Mouse (Mus musculus) midbrain, embryonic 14.5 days (tissue): ENCODE measurements around the gene Eif2ak1. TPM values are rescaled to one million over a fixed set of nuclear protein-coding genes. Genes with fewer than 3 reads are reported as not detected.
A peak's percentile ranks its signal among the peaks of the same experiment; 100 is the strongest.

Experiments
- ATAC-seq: fragments of 200-750 bp; cut with Nextera tagmentation; 2 replicates; pipeline ENCODE4 v1.8.0; 2017; ENCODE audit warnings: moderate number of reproducible peaks, moderate library complexity; ENCODE audit not compliant: low FRiP score, low TSS enrichment
- DNase-seq: peaks from one replicate; pipeline ENCODE4 v3.0.0-alpha.2; 2015
- H3K27ac ChIP-seq: fragments of 300-500 bp; sonication (generic); replicated peaks from 2 replicates; pipeline ENCODE4 v1.5.1; 2014; ENCODE audit warnings: mild to moderate bottlenecking, low read depth, low read length, moderate library complexity
- H3K27me3 ChIP-seq: fragments of 300-500 bp; sonication (generic); 2 replicates; pipeline ENCODE4 v1.6.1; 2014; ENCODE audit warnings: low read length, control low read depth, mixed read lengths; ENCODE audit not compliant: control insufficient read depth, insufficient read depth
- H3K36me3 ChIP-seq: fragments of 300-500 bp; sonication (generic); 2 replicates; pipeline ENCODE4 v1.6.1; 2014; ENCODE audit warnings: low read length, control low read depth; ENCODE audit not compliant: control insufficient read depth, insufficient read depth
- H3K4me1 ChIP-seq: fragments of 300-500 bp; sonication (generic); 2 replicates; pipeline ENCODE4 v1.6.1; 2014; ENCODE audit warnings: mild to moderate bottlenecking, antibody characterized with exemption, low read length, control low read depth; ENCODE audit not compliant: control insufficient read depth, insufficient read depth
- H3K4me2 ChIP-seq: fragments of 300-500 bp; sonication (generic); 2 replicates; pipeline ENCODE4 v1.6.1; 2014; ENCODE audit warnings: mild to moderate bottlenecking, low read length, moderate library complexity
- H3K4me3 ChIP-seq: fragments of 300-500 bp; sonication (generic); replicated peaks from 2 replicates; pipeline ENCODE4 v1.5.1; 2014; ENCODE audit warnings: low read depth, low read length
- H3K9ac ChIP-seq: fragments of 300-500 bp; sonication (generic); replicated peaks from 2 replicates; pipeline ENCODE4 v1.6.1; 2014; ENCODE audit warnings: mild to moderate bottlenecking, low read length, moderate library complexity
- H3K9me3 ChIP-seq: fragments of 300-500 bp; sonication (generic); 2 replicates; pipeline ENCODE4 v1.6.1; 2016; ENCODE audit warnings: low read length, control low read depth, mixed read lengths; ENCODE audit not compliant: control insufficient read depth
- WGBS: fragments of 180-500 bp; shearing (Covaris S2); extraction: QIAGEN DNeasy Blood & Tissue Kit; methylation state at CpG from one replicate; pipeline ENCODE4 v1.1.7; 2014; 5-methylcytosine and 5-hydroxymethylcytosine counted together
- polyA plus RNA-seq: library from polyadenylated mRNA; unstranded; fragments of >200 nt; fragmentation: Nextera tagmentation; extraction: Ambion mirVana; gene quantifications from 2 replicates; pipeline ENCODE4 v1.2.1, GENCODE M21; 2014

Eif2ak1 gene
- polyA plus RNA-seq, 1 experiment from 2014 or later = 48.9 TPM

- H3K9me3 ChIP-seq = no peaks in the 10 kb centered on the region
- DNase-seq (peak; percentile 99), ATAC-seq (peak; percentile 100)
- H3K4me3 ChIP-seq = peak within 1 kb of the TSS; percentile 75
- H3K27ac ChIP-seq = peak within 1 kb of the TSS; percentile 84
- no peaks in the 10 kb centered on the region for H3K27me3 ChIP-seq
- H3K4me2 ChIP-seq = peak within 1 kb of the TSS; percentile 82
- H3K4me1 ChIP-seq = peaks cover 20% of the 10 kb centered on the region
- under 1% methylated on average over 70 of the region's 70 CpGs for WGBS
- H3K36me3 ChIP-seq = peaks cover 31% of the 10 kb centered on the region
- peak within 1 kb of the TSS; percentile 60 for H3K9ac ChIP-seq
These were observed 92.1 kb downstream of the Eif2ak1 start, which contains the start of the genes Aimp2 and Pms2 for GRCm38 (mm10) chr5:143909417-143910400. TSS of gene Aimp2 (minus strand) at chr5:143909847. TSS of gene Pms2 (plus strand) at chr5:143909964.

- no peak overlapping the region for H3K4me3 ChIP-seq
- 94% methylated on average over 9 of the region's 9 CpGs for WGBS
- DNase-seq (no peak), ATAC-seq (no peak)
- H3K27ac ChIP-seq = no peak overlapping the region
- H3K9ac ChIP-seq = no peak overlapping the region
- no peaks in the 10 kb centered on the region for H3K9me3 ChIP-seq
- H3K4me2 ChIP-seq = no peak overlapping the region
- H3K4me1 ChIP-seq = no peaks in the 10 kb centered on the region
- peaks cover 63% of the 10 kb centered on the region for H3K36me3 ChIP-seq
- H3K27me3 ChIP-seq = no peaks in the 10 kb centered on the region
These were observed 98.6 kb downstream of the Eif2ak1 start for GRCm38 (mm10) chr5:143916221-143916620.

GRCm38 (mm10) chr5:143917418-143917817 lies 99.8 kb downstream of the Eif2ak1 start:
- Histone ChIP-seq H3K9me3 (no peaks in the 10 kb centered on the region), H3K27ac (no peak overlapping the region), H3K9ac (no peak overlapping the region), H3K4me1 (no peaks in the 10 kb centered on the region), H3K36me3 (peaks cover 70% of the 10 kb centered on the region), H3K4me3 (no peak overlapping the region), H3K4me2 (no peak overlapping the region), H3K27me3 (no peaks in the 10 kb centered on the region)
- DNase-seq (peak; percentile 66), ATAC-seq (no peak)
- WGBS = 49% methylated on average over 5 of the region's 5 CpGs

GRCm38 (mm10) chr5:143918120-143918519 lies 100.5 kb downstream of the Eif2ak1 start:
- H3K36me3 ChIP-seq = peaks cover 76% of the 10 kb centered on the region
- 94% methylated on average over 3 of the region's 3 CpGs for WGBS

GRCm38 (mm10) chr5:143924781-143925452 lies 107.3 kb downstream of the Eif2ak1 start:
- Histone ChIP-seq H3K4me3 (no peak overlapping the region), H3K4me2 (no peak overlapping the region), H3K9me3 (no peaks in the 10 kb centered on the region), H3K36me3 (peaks cover 87% of the 10 kb centered on the region), H3K27ac (no peak overlapping the region), H3K27me3 (no peaks in the 10 kb centered on the region), H3K4me1 (no peaks in the 10 kb centered on the region), H3K9ac (no peak overlapping the region)
- DNase-seq (no peak), ATAC-seq (no peak)
- 93% methylated on average over 6 of the region's 6 CpGs for WGBS

More at GRCm38 (mm10) chr5:143918120-143918519, 100.5 kb downstream of the Eif2ak1 start:
- Histone ChIP-seq H3K9ac (no peak overlapping the region), H3K4me1 (no peaks in the 10 kb centered on the region), H3K4me3 (no peak overlapping the region), H3K27me3 (no peaks in the 10 kb centered on the region), H3K4me2 (no peak overlapping the region), H3K27ac (no peak overlapping the region), H3K9me3 (no peaks in the 10 kb centered on the region)
- DNase-seq (no peak), ATAC-seq (no peak)

- Histone ChIP-seq H3K27ac (no peak within 1 kb of the TSS), H3K36me3 (peaks cover 87% of the 10 kb centered on the region), H3K4me1 (no peaks in the 10 kb centered on the region), H3K4me3 (no peak within 1 kb of the TSS), H3K27me3 (no peaks in the 10 kb centered on the region), H3K4me2 (no peak within 1 kb of the TSS), H3K9me3 (no peaks in the 10 kb centered on the region), H3K9ac (no peak within 1 kb of the TSS)
- 94% methylated on average over 8 of the region's 8 CpGs for WGBS
- ATAC-seq = no peak
- DNase-seq = no peak
These were observed 110.3 kb downstream of the Eif2ak1 start, which contains the start of gene Gm42421 for GRCm38 (mm10) chr5:143927875-143928274. TSS of gene Gm42421 (plus strand) at chr5:143928175.

- Histone ChIP-seq H3K4me3 (no peak overlapping the region), H3K36me3 (peaks cover 74% of the 10 kb centered on the region), H3K9me3 (no peaks in the 10 kb centered on the region), H3K4me2 (no peak overlapping the region), H3K4me1 (no peaks in the 10 kb centered on the region), H3K9ac (no peak overlapping the region), H3K27ac (no peak overlapping the region), H3K27me3 (no peaks in the 10 kb centered on the region)
- 90% methylated on average over 4 of the region's 4 CpGs for WGBS
- ATAC-seq (no peak), DNase-seq (no peak)
These were observed 111.7 kb downstream of the Eif2ak1 start for GRCm38 (mm10) chr5:143929291-143929690.

GRCm38 (mm10) chr5:143930656-143931055 lies 113.1 kb downstream of the Eif2ak1 start:
- no peak overlapping the region for H3K4me2 ChIP-seq
- ATAC-seq = no peak
- no peaks in the 10 kb centered on the region for H3K27me3 ChIP-seq
- H3K9ac ChIP-seq = no peak overlapping the region
- H3K27ac ChIP-seq = no peak overlapping the region
- H3K9me3 ChIP-seq = no peaks in the 10 kb centered on the region
- H3K4me3 ChIP-seq = no peak overlapping the region
- no peaks in the 10 kb centered on the region for H3K4me1 ChIP-seq
- H3K36me3 ChIP-seq = peaks cover 60% of the 10 kb centered on the region
- DNase-seq = no peak
- WGBS = 92% methylated on average over 12 of the region's 12 CpGs
